Mouse (Mus musculus): ENCODE data around the gene AI987944. TPM values are rescaled to one million over a fixed set of nuclear protein-coding genes. Genes with fewer than 3 reads are reported as not detected.

Gene AI987944
- total RNA-seq (2014; fragmentation: Nextera tagmentation) (10.7 and 17.8 TPM in 2 replicates), total RNA-seq (2017) (13.0 and 22.5 TPM in 2 replicates)

DNA sequence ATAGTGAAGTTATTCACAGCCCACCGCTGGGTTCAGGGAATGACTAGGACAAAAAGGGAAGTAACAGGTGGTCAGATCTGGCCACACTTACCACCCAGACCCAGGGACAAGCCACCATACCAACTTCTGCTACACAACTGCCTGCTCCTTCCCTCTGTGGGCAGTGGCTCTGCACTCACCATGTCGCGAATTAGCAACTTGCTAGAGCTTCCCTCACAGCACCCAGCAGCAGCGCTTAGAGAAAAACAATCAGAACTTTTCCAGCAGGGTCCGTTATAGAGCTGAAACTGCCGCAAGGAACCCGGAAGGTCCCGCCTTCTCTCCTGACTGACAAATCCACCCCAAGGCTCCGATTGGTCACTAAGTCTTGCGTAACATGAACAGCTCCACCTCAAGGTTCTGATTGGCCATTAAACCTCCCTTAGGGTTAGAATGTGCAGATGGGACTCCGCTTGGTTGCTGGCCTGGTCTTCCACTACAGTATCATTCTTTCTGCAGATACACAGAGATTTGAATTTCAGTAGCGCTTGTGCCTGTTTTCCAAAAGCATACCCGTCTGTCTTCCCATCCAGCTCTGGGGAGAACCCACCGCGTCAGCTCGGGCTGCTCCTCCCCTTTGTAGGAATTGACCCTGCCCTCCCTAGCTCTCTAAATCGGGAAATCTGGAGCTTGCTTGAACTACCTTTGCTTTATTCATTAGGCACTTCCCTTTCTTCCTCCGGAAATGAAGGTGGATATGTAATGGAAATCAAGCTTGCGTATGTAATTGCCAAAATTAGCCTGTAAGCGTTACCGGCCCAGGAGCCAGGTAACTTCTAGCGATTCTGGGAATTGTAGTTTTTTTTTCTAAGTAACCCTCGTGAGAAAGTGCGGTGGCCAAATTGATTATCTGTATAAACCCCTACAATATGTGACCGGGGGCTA, at the start of gene AI987944:
Gene AI987944, minus strand, starts transcription at position 332 of the 924 bp plus-strand sequence.
- ATAC-seq (replicated peaks; ENCODE audit: low FRiP score, low TSS enrichment, poor library complexity, severe bottlenecking) = peak; percentile 100

DNA sequence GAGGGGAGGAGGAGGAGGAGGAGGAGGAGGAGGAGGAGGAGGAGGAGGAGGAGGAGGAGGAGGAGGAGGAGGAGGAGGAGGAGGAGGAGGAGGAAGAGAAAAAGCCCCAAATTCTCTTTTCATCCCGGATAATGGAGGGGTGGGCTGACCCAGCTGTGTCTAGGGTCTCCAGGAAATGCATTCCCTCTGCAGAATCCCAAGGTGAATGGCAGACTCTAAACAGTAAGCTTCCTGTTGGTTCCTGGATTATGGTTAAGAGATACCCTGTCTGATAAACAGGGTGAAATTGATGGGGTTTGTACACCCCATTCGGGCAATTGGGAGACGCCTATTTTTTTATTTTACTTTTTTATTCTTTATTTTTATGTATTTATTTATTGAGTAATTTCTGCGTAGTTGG, 951 bp upstream of the AI987944 start:
- no peak for ATAC-seq (replicated peaks; ENCODE audit: low FRiP score, low TSS enrichment, poor library complexity, severe bottlenecking)

Other genes with a start within 250 kb of the AI987944 start
- not detected in 2 replicates for gene Gm5592, start 239.5 kb downstream of the AI987944 start, total RNA-seq (2014; fragmentation: Nextera tagmentation)
- not detected in 2 replicates for gene Gm5592, start 239.5 kb downstream of the AI987944 start, total RNA-seq (2017)
- 0.10 TPM in 1 of 2 replicates, not detected in the other for gene Vmn2r57, start 55.3 kb upstream of the AI987944 start, total RNA-seq (2014; fragmentation: Nextera tagmentation)
- not detected in 2 replicates for gene Vmn2r57, start 55.3 kb upstream of the AI987944 start, total RNA-seq (2017)
- gene Gm20449, start 106.0 kb upstream of the AI987944 start, total RNA-seq (2014; fragmentation: Nextera tagmentation) = not detected in 2 replicates
- not detected in 2 replicates for gene Gm20449, start 106.0 kb upstream of the AI987944 start, total RNA-seq (2017)
- 16.5 and 20.2 TPM in 2 replicates for gene AW146154, start 106.5 kb upstream of the AI987944 start, total RNA-seq (2014; fragmentation: Nextera tagmentation)
- 10.5 and 23.2 TPM in 2 replicates for gene AW146154, start 106.5 kb upstream of the AI987944 start, total RNA-seq (2017)
- gene Gm6871, start 180.3 kb upstream of the AI987944 start, total RNA-seq (2014; fragmentation: Nextera tagmentation) = not detected in 2 replicates
- not detected in 2 replicates for gene Gm6871, start 180.3 kb upstream of the AI987944 start, total RNA-seq (2017)
- 27.8 and 30.2 TPM in 2 replicates for gene 2610021A01Rik, start 205.9 kb upstream of the AI987944 start, total RNA-seq (2014; fragmentation: Nextera tagmentation)
- gene 2610021A01Rik, start 205.9 kb upstream of the AI987944 start, total RNA-seq (2017) = 30.6 and 32.7 TPM in 2 replicates
- 9.7 and 13.1 TPM in 2 replicates for gene Zfp788, start 239.8 kb upstream of the AI987944 start, total RNA-seq (2014; fragmentation: Nextera tagmentation)
- gene Zfp788, start 239.8 kb upstream of the AI987944 start, total RNA-seq (2017) = 6.6 and 13.9 TPM in 2 replicates

All from megakaryocyte-erythroid progenitor cell, adult 5-6 weeks (primary cell).